Mouse (Mus musculus) retina, postnatal 1 day (tissue): ENCODE data around the gene 1500009C09Rik.
"Not testable (repeated sequence)": the region's sequence is repeated elsewhere in the genome, so short reads cannot be mapped to it uniquely, and the experiment has no call there.

Source experiments
- DNase-seq: peaks from one replicate; pipeline ENCODE4 v3.0.0-alpha.2; 2012

Gene 1500009C09Rik

GRCm38 (mm10) chr15:82220003-82220675, 32.1 kb upstream of the 1500009C09Rik start:
- DNase-seq, result no peak

GRCm38 (mm10) chr15:82221104-82221860, 30.9 kb upstream of the 1500009C09Rik start:
- peak; percentile 36 for DNase-seq

GRCm38 (mm10) chr15:82223251-82223650, 28.9 kb upstream of the 1500009C09Rik start:
- no peak for DNase-seq

- DNase-seq, result peak; percentile 52
Measured at GRCm38 (mm10) chr15:82223657-82224601, 28.3 kb upstream of the 1500009C09Rik start, which contains the start of gene Tnfrsf13c. Gene Tnfrsf13c (minus strand): TSS chr15:82224369.

GRCm38 (mm10) chr15:82224602-82225215, 27.5 kb upstream of the 1500009C09Rik start:
- no peak for DNase-seq

GRCm38 (mm10) chr15:82225769-82226168, 26.4 kb upstream of the 1500009C09Rik start:
- no peak for DNase-seq

GRCm38 (mm10) chr15:82229542-82230045, 22.6 kb upstream of the 1500009C09Rik start:
- DNase-seq, result no peak

- DNase-seq, result no peak
Measured at GRCm38 (mm10) chr15:82230098-82230611, 22.0 kb upstream of the 1500009C09Rik start.

GRCm38 (mm10) chr15:82231100-82231499, 21.1 kb upstream of the 1500009C09Rik start:
- DNase-seq, result no peak

- peak; percentile 39 for DNase-seq
Measured at GRCm38 (mm10) chr15:82231591-82232378, 20.4 kb upstream of the 1500009C09Rik start.

GRCm38 (mm10) chr15:82232651-82233050, 19.5 kb upstream of the 1500009C09Rik start:
- DNase-seq, result no peak

- no peak for DNase-seq
Measured at GRCm38 (mm10) chr15:82235661-82236060, 16.5 kb upstream of the 1500009C09Rik start.

- peak; percentile 85 for DNase-seq
Measured at GRCm38 (mm10) chr15:82236565-82236964, 15.6 kb upstream of the 1500009C09Rik start.

- no peak for DNase-seq
Measured at GRCm38 (mm10) chr15:82243311-82243710, 8.9 kb upstream of the 1500009C09Rik start.

GRCm38 (mm10) chr15:82243742-82244114, 8.5 kb upstream of the 1500009C09Rik start:
- DNase-seq, result no peak

- DNase-seq, result peak; percentile 95
Measured at GRCm38 (mm10) chr15:82244115-82244804, 7.9 kb upstream of the 1500009C09Rik start, which contains the start of gene Cenpm. Gene Cenpm (minus strand): TSS chr15:82244748.

- not testable (repeated sequence) for DNase-seq
Measured at GRCm38 (mm10) chr15:82244805-82245161, 7.4 kb upstream of the 1500009C09Rik start.

GRCm38 (mm10) chr15:82247131-82247776, 4.9 kb upstream of the 1500009C09Rik start:
- DNase-seq, result no peak

- DNase-seq, result no peak
Measured at GRCm38 (mm10) chr15:82251579-82251978, 618 bp upstream of the 1500009C09Rik start.

- peak; percentile 51 for DNase-seq
Measured at GRCm38 (mm10) chr15:82255248-82255647, 3.1 kb downstream of the 1500009C09Rik start.
